Mouse (Mus musculus): ENCODE results near the gene Mbd3l2. TPM values are rescaled to one million over a fixed set of nuclear protein-coding genes. Genes with fewer than 3 reads are reported as not detected.

The Mbd3l2 gene
- polyA plus RNA-seq, 1 experiment from 2014 or later: not detected

Small RNAs within 50 kb of the gene (microRNA-seq; reads per million reads assigned to microRNA genes)
- not detected for gene Gm22854

Other genes with a start within 250 kb of the Mbd3l2 start
- gene Chordc1, start 138.5 kb upstream of the Mbd3l2 start, polyA plus RNA-seq (2016; fragmentation: Nextera tagmentation; extraction: Ambion mirVana): 131 and 143 TPM in 2 replicates
- 1.5 and 1.7 TPM in 2 replicates for gene Naalad2, start 27.7 kb upstream of the Mbd3l2 start, polyA plus RNA-seq (2016; fragmentation: Nextera tagmentation; extraction: Ambion mirVana)
- not detected in 2 replicates for gene Ubtfl1, start 26.2 kb upstream of the Mbd3l2 start, polyA plus RNA-seq (2016; fragmentation: Nextera tagmentation; extraction: Ambion mirVana)
- 18.7 and 22.8 TPM in 2 replicates for gene Zfp558, start 47.6 kb downstream of the Mbd3l2 start, polyA plus RNA-seq (2016; fragmentation: Nextera tagmentation; extraction: Ambion mirVana)
- gene Mbd3l1, start 47.7 kb downstream of the Mbd3l2 start, polyA plus RNA-seq (2016; fragmentation: Nextera tagmentation; extraction: Ambion mirVana): not detected in 2 replicates
- gene Muc16, start 243.9 kb downstream of the Mbd3l2 start, polyA plus RNA-seq (2016; fragmentation: Nextera tagmentation; extraction: Ambion mirVana): not detected in 2 replicates